In the genomic region with DNA sequence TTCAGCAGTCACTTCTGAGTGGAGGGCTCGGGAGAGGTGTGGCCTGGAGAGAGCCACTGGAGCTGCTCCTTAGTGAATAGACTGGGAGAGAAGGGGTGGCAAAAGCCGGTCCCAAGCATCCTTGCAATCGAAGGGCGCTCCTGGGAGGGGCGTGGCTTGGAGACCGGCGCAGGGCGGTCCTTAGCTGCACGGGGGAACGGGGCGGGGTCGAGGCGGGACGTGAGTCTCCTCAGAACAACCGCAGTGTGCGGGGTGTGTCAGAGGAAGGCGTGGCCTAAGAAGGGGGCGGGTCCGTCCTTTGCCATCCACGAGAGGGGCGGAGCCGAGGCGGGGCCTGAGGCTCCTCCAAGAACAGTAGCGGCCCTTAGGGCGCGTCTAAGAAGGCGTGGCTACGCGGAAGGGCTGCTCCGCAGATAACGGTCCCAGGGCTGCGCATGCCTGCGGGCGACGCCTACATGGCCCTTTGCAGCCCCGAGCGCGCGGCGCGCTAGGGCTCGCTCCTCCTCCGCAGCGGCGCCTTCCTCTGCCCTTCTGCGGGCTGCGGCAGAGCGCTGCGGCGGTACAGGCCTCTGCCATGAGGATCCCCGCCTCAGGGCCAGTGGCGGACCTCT, we compare ENCODE assay signal across 8 mouse cellular contexts. TPM values are rescaled to one million over a fixed set of nuclear protein-coding genes. Genes with fewer than 3 reads are reported as not detected.
DNase-seq lines count a peak whose midpoint lies in the region; ATAC-seq and TF ChIP-seq lines count a peak whose summit lies in the region.

No protein-coding gene starts in this region.

- H3ac ChIP-seq in myocyte (ENCODE audit: control insufficient read depth, insufficient read length) = peak overlapping the region; percentile 56

- TF ChIP-seq CTCF in bone marrow macrophage, adult 2 months (IDR thresholded peaks at IDR 0.05; ENCODE audit: low read depth, low read length) = no peak
- no peak for TF ChIP-seq CTCF in embryonic fibroblast, embryonic 13.5 days (IDR thresholded peaks at IDR 0.05; ENCODE audit: borderline replicate concordance, insufficient read depth, low read length)

- peaks cover 40% of the 10 kb centered on the region for H3K79me2 ChIP-seq in myocyte (ENCODE audit: control insufficient read depth, insufficient read depth)

- H3K9me3 ChIP-seq in heart, embryonic 10.5 days = no peaks in the 10 kb centered on the region
- H3K9me3 ChIP-seq in kidney, embryonic 15.5 days (replicated peaks) = no peaks in the 10 kb centered on the region

- TF ChIP-seq POLR2A in bone marrow macrophage, adult 2 months (IDR thresholded peaks at IDR 0.05; ENCODE audit: borderline replicate concordance, low read depth, low read length) = no peak
- TF ChIP-seq POLR2A in embryonic fibroblast, embryonic 13.5 days (IDR thresholded peaks at IDR 0.05; ENCODE audit: low read depth, low read length) = peak; percentile 87
- peak; percentile 83 for TF ChIP-seq POLR2A in myocyte (IDR thresholded peaks at IDR 0.05; ENCODE audit: insufficient read length, low read depth)

- peak; percentile 100 for DNase-seq in A20 (ENCODE audit: low read depth, low spot score)
- peak; percentile 100 for DNase-seq in heart, embryonic 10.5 days (ENCODE audit: low spot score)
- peak; percentile 100 for DNase-seq in liver
- peak; percentile 100 for DNase-seq in splenic B cell, adult 2 months (ENCODE audit: low read depth, low spot score)

- peak overlapping the region; percentile 88 for H3K4me3 ChIP-seq in bone marrow macrophage, adult 2 months (ENCODE audit: insufficient read depth, low read length)
- H3K4me3 ChIP-seq in embryonic fibroblast, embryonic 13.5 days (ENCODE audit: insufficient read depth, low read length) = peak overlapping the region; percentile 66
- H3K4me3 ChIP-seq in heart, embryonic 10.5 days = peak overlapping the region; percentile 90
- H3K4me3 ChIP-seq in kidney, embryonic 15.5 days (replicated peaks) = peak overlapping the region; percentile 71
- peak overlapping the region; percentile 32 for H3K4me3 ChIP-seq in myocyte

- H3K4me2 ChIP-seq in kidney, embryonic 15.5 days = peak overlapping the region; percentile 87
- peak overlapping the region; percentile 89 for H3K4me2 ChIP-seq in myocyte (ENCODE audit: low read depth)

- H3K27ac ChIP-seq in bone marrow macrophage, adult 2 months (ENCODE audit: insufficient read depth, low read depth, low read length) = peak overlapping the region; percentile 33; the same call in 1 of the 2 replicates
- peak overlapping the region; percentile 71 for H3K27ac ChIP-seq in embryonic fibroblast, embryonic 13.5 days (ENCODE audit: insufficient read depth, low read length)
- peak overlapping the region; percentile 97 for H3K27ac ChIP-seq in heart, embryonic 10.5 days
- H3K27ac ChIP-seq in kidney, embryonic 15.5 days = peak overlapping the region; percentile 81

- peak; percentile 99 for ATAC-seq in kidney, embryonic 15.5 days (replicated peaks; ENCODE audit: low FRiP score)

- 0% methylated on average over 52 of the region's 52 CpGs for WGBS in heart, embryonic 10.5 days
- WGBS in kidney, embryonic 15.5 days = under 1% methylated on average over 51 of the region's 52 CpGs

- H3K9ac ChIP-seq in kidney, embryonic 15.5 days = peak overlapping the region; percentile 56

- H3K27me3 ChIP-seq in heart, embryonic 10.5 days (ENCODE audit: insufficient read depth, poor library complexity, severe bottlenecking) = peaks cover 17% of the 10 kb centered on the region; the same call in 1 of the 2 replicates
- H3K27me3 ChIP-seq in kidney, embryonic 15.5 days = peaks cover 10% of the 10 kb centered on the region; the same call in 1 of the 2 replicates
- H3K27me3 ChIP-seq in myocyte (ENCODE audit: control insufficient read depth, insufficient read depth, insufficient read length) = no peaks in the 10 kb centered on the region
- no peaks in the 10 kb centered on the region for H3K27me3 ChIP-seq in splenic B cell, adult 2 months (ENCODE audit: control insufficient read depth, insufficient read depth, low read length, poor library complexity, severe bottlenecking)

- 0 out of 2 replicates have a peak, but pooled peaks cover 3% of the 10 kb centered on the region for H3K4me1 ChIP-seq in bone marrow macrophage, adult 2 months (ENCODE audit: control insufficient read depth, insufficient read depth, low read length)
- peaks cover 6% of the 10 kb centered on the region for H3K4me1 ChIP-seq in embryonic fibroblast, embryonic 13.5 days (ENCODE audit: control insufficient read depth, insufficient read depth, low read length)
- peaks cover 17% of the 10 kb centered on the region for H3K4me1 ChIP-seq in heart, embryonic 10.5 days
- peaks cover 10% of the 10 kb centered on the region for H3K4me1 ChIP-seq in kidney, embryonic 15.5 days

- 0 out of 2 replicates have a peak, but pooled peaks cover 2% of the 10 kb centered on the region for H3K36me3 ChIP-seq in heart, embryonic 10.5 days
- H3K36me3 ChIP-seq in kidney, embryonic 15.5 days = no peaks in the 10 kb centered on the region
- no peaks in the 10 kb centered on the region for H3K36me3 ChIP-seq in myocyte (ENCODE audit: control insufficient read depth, insufficient read depth)
- no peaks in the 10 kb centered on the region for H3K36me3 ChIP-seq in splenic B cell, adult 2 months (ENCODE audit: control insufficient read depth, insufficient read depth, low read length, poor library complexity, severe bottlenecking)

TF ChIP-seq in myocyte, 11 proteins besides CTCF, POLR2A, EP300 and RAD21:
- TF ChIP-seq E2F4 (IDR thresholded peaks at IDR 0.05; ENCODE audit: insufficient read depth) = no peak
- peak in 2 of 3 experiments; percentile 21 to 34 for TF ChIP-seq MYOG (IDR thresholded peaks at IDR 0.05; ENCODE audit: control insufficient read depth in 1 of 3, insufficient read depth in 1 of 3, insufficient read length in 2 of 3, low read depth in 2 of 3)
- peak in 1 of 3 experiments; percentile 2 for TF ChIP-seq MYOD1 (IDR thresholded peaks at IDR 0.05; ENCODE audit: control insufficient read depth in 1 of 3, insufficient read length in 2 of 3, low read depth in 2 of 3)
- no peak for TF ChIP-seq REST (IDR thresholded peaks at IDR 0.05; ENCODE audit: insufficient read depth, insufficient read length)
- no peak for TF ChIP-seq CEBPB (IDR thresholded peaks at IDR 0.05; ENCODE audit: insufficient read depth, poor library complexity, severe bottlenecking)
- TF ChIP-seq SRF (IDR thresholded peaks at IDR 0.05; ENCODE audit: control insufficient read depth, insufficient read length, low read depth) = peak; percentile 82
- TF ChIP-seq TCF3 (IDR thresholded peaks at IDR 0.05; ENCODE audit: insufficient read length, low read depth) = no peak
- peak; percentile 88 for TF ChIP-seq POLR2AphosphoS2 (IDR thresholded peaks at IDR 0.05; ENCODE audit: insufficient read length, low read depth)

RNA-seq across cellular contexts. Expression of a gene that starts 34.4 kb away (rescaled TPM):
- polyA plus RNA-seq in bone marrow macrophage, adult 2 months (2012; ENCODE audit: insufficient read depth, insufficient read length, missing spikeins) = 3.6 and 4.1 TPM in 2 replicates
- polyA plus RNA-seq in embryonic fibroblast, embryonic 13.5 days (2011; ENCODE audit: insufficient read length, low read depth, missing spikeins) = 18.3 and 30.1 TPM in 2 replicates
- polyA plus RNA-seq in heart, embryonic 10.5 days (2016; fragmentation: Nextera tagmentation; extraction: Ambion mirVana) = 2.8 and 3.8 TPM in 2 replicates
- polyA plus RNA-seq in kidney, embryonic 15.5 days (2015; fragmentation: Nextera tagmentation; extraction: Ambion mirVana) = 1.9 and 2.2 TPM in 2 replicates
- 1.6 TPM for polyA plus RNA-seq in myocyte (2012; fragmentation: generic; extraction: Trizol)

Comparison
In these comparisons a context has a peak if more than half of its experiments do, and no peak if none do; other contexts are left out.
1. Peak in every context shown above with its lines: DNase-seq, ATAC-seq, H3K4me3 ChIP-seq and H3K27ac ChIP-seq.
2. H3K27ac ChIP-seq: peak in every context shown above with its lines; median percentile 97 in heart, embryonic 10.5 days; 81 in kidney, embryonic 15.5 days; 71 in embryonic fibroblast, embryonic 13.5 days; 33 in bone marrow macrophage, adult 2 months.
3. H3K4me3 ChIP-seq: peak in every context shown above with its lines; median percentile 90 in heart, embryonic 10.5 days; 88 in bone marrow macrophage, adult 2 months; 71 in kidney, embryonic 15.5 days; 66 in embryonic fibroblast, embryonic 13.5 days; 32 in myocyte.